Mouse (Mus musculus) forebrain, postnatal 0 days (tissue): ENCODE data around the gene Mrtfb. TPM values are rescaled to one million over a fixed set of nuclear protein-coding genes. Genes with fewer than 3 reads are reported as not detected.

Experiments
- ATAC-seq: fragments of 200-750 bp; cut with Nextera tagmentation; 2 replicates; pipeline ENCODE4 v1.8.0; 2017; ENCODE audit warnings: mild to moderate bottlenecking, moderate library complexity
- DNase-seq: peaks from one replicate; pipeline ENCODE4 v3.0.0-alpha.2; 2015
- H3K27ac ChIP-seq: fragments of 300-500 bp; sonication (generic); 2 replicates; pipeline ENCODE4 v1.5.1; 2014; ENCODE audit warnings: low read depth, mild to moderate bottlenecking, antibody characterized with exemption, low read length, moderate library complexity, mixed read lengths
- H3K27me3 ChIP-seq: fragments of 300-500 bp; sonication (generic); 2 replicates; pipeline ENCODE4 v1.6.1; 2014; ENCODE audit warnings: mild to moderate bottlenecking, low read length, mixed read lengths; ENCODE audit not compliant: insufficient read depth
- H3K36me3 ChIP-seq: fragments of 300-500 bp; sonication (generic); 2 replicates; pipeline ENCODE4 v1.6.1; 2014; ENCODE audit warnings: mild to moderate bottlenecking, moderate library complexity; ENCODE audit not compliant: insufficient read depth
- H3K4me1 ChIP-seq: fragments of 300-500 bp; sonication (generic); 2 replicates; pipeline ENCODE4 v1.6.1; 2014; ENCODE audit warnings: antibody characterized with exemption; ENCODE audit not compliant: insufficient read depth
- H3K4me2 ChIP-seq: fragments of 300-500 bp; sonication (generic); 2 replicates; pipeline ENCODE4 v1.6.1; 2014; ENCODE audit warnings: low read depth, mild to moderate bottlenecking, moderate library complexity
- H3K4me3 ChIP-seq: fragments of 300-500 bp; sonication (generic); 2 replicates; pipeline ENCODE4 v1.5.1; 2014; ENCODE audit warnings: low read depth, low read length, mixed read lengths
- H3K9ac ChIP-seq: fragments of 300-500 bp; sonication (generic); 2 replicates; pipeline ENCODE4 v1.6.1; 2014; ENCODE audit warnings: mild to moderate bottlenecking
- H3K9me3 ChIP-seq: fragments of 300-500 bp; sonication (generic); 2 replicates; pipeline ENCODE4 v1.6.1; 2016; ENCODE audit warnings: low read length
- CTCF ChIP-seq: sonication (generic); IDR thresholded peaks from 2 replicates; pipeline ENCODE4 v1.5.1; 2016; ENCODE audit warnings: antibody characterized with exemption, control low read depth, low read depth
- WGBS: fragments of 180-500 bp; shearing (Covaris S2); extraction: QIAGEN DNeasy Blood & Tissue Kit; methylation state at CpG from one replicate; pipeline ENCODE4 v1.1.7; 2014; 5-methylcytosine and 5-hydroxymethylcytosine counted together
- polyA plus RNA-seq: library from polyadenylated mRNA; unstranded; fragments of >200 nt; fragmentation: Nextera tagmentation; extraction: Ambion mirVana; gene quantifications from 2 replicates; pipeline ENCODE4 v1.2.1, GENCODE M21; 2015
- total RNA-seq: library from RNA; depleted of rRNA; stranded (reverse); fragments of >200 nt; gene quantifications from 2 replicates; pipeline ENCODE4 v1.2.3, GENCODE M21; 2014

Gene Mrtfb
- total and polyA plus RNA-seq, 2 experiments from 2014 or later, result 21.9 to 32.3 TPM

- WGBS, result 85% methylated on average over 3 of the region's 3 CpGs
- H3K4me3 ChIP-seq, result no peak overlapping the region
- no peak for TF ChIP-seq CTCF
- no peaks in the 10 kb centered on the region for H3K27me3 ChIP-seq
- ATAC-seq (no peak), DNase-seq (no peak)
- no peak overlapping the region for H3K4me2 ChIP-seq
- no peaks in the 10 kb centered on the region for H3K9me3 ChIP-seq
- no peaks in the 10 kb centered on the region for H3K4me1 ChIP-seq
- no peak overlapping the region for H3K27ac ChIP-seq
- H3K36me3 ChIP-seq, result no peaks in the 10 kb centered on the region
- H3K9ac ChIP-seq, result no peak overlapping the region
Measured at GRCm38 (mm10) chr16:13246855-13247254, 9.4 kb upstream of the Mrtfb start.

- Histone ChIP-seq H3K9ac (no peak overlapping the region), H3K27me3 (no peaks in the 10 kb centered on the region)
- no peak for TF ChIP-seq CTCF
Measured at GRCm38 (mm10) chr16:13250061-13250460, 6.2 kb upstream of the Mrtfb start.

GRCm38 (mm10) chr16:13256667-13257527, 616 bp downstream of the Mrtfb start:
- no peak for TF ChIP-seq CTCF
- peak overlapping the region; percentile 88 for H3K4me3 ChIP-seq
- no peaks in the 10 kb centered on the region for H3K36me3 ChIP-seq
- H3K4me1 ChIP-seq, result no peaks in the 10 kb centered on the region
- H3K27me3 ChIP-seq, result no peaks in the 10 kb centered on the region
- 6% methylated on average over 57 of the region's 64 CpGs for WGBS
- DNase-seq (peak; percentile 27), ATAC-seq (peak; percentile 67)
- H3K27ac ChIP-seq, result peak overlapping the region; percentile 80
- no peaks in the 10 kb centered on the region for H3K9me3 ChIP-seq
- peak overlapping the region; percentile 74 for H3K9ac ChIP-seq
- peak overlapping the region; percentile 66 for H3K4me2 ChIP-seq

More at GRCm38 (mm10) chr16:13250061-13250460, 6.2 kb upstream of the Mrtfb start:
- no peak for ATAC-seq
- H3K4me2 ChIP-seq, result no peak overlapping the region
- H3K9me3 ChIP-seq, result no peaks in the 10 kb centered on the region
- no peak overlapping the region for H3K4me3 ChIP-seq
- no peak overlapping the region for H3K27ac ChIP-seq
- 73% methylated on average over 5 of the region's 5 CpGs for WGBS
- no peaks in the 10 kb centered on the region for H3K4me1 ChIP-seq
- DNase-seq, result no peak
- H3K36me3 ChIP-seq, result no peaks in the 10 kb centered on the region

- Histone ChIP-seq H3K9me3 (no peaks in the 10 kb centered on the region), H3K27ac (no peak overlapping the region), H3K4me3 (peak overlapping the region; percentile 88), H3K27me3 (no peaks in the 10 kb centered on the region), H3K9ac (no peak overlapping the region), H3K4me1 (no peaks in the 10 kb centered on the region), H3K36me3 (no peaks in the 10 kb centered on the region), H3K4me2 (peak overlapping the region; percentile 66)
- no peak for TF ChIP-seq CTCF
- 30% methylated on average over 5 of the region's 5 CpGs for WGBS
- ATAC-seq (no peak), DNase-seq (no peak)
Measured at GRCm38 (mm10) chr16:13257528-13257835, 1.2 kb downstream of the Mrtfb start.

GRCm38 (mm10) chr16:13259026-13259425, 2.7 kb downstream of the Mrtfb start:
- no peak overlapping the region for H3K4me2 ChIP-seq
- H3K4me3 ChIP-seq, result no peak overlapping the region
- no peak overlapping the region for H3K27ac ChIP-seq
- H3K9me3 ChIP-seq, result no peaks in the 10 kb centered on the region
- DNase-seq (no peak), ATAC-seq (no peak)
- WGBS, result 93% methylated on average over 2 of the region's 2 CpGs
- TF ChIP-seq CTCF, result no peak
- H3K36me3 ChIP-seq, result no peaks in the 10 kb centered on the region
- no peaks in the 10 kb centered on the region for H3K27me3 ChIP-seq
- H3K4me1 ChIP-seq, result no peaks in the 10 kb centered on the region
- no peak overlapping the region for H3K9ac ChIP-seq

GRCm38 (mm10) chr16:13266312-13266711, 10.0 kb downstream of the Mrtfb start:
- Histone ChIP-seq H3K4me2 (no peak overlapping the region), H3K4me3 (no peak overlapping the region), H3K36me3 (peaks cover 6% of the 10 kb centered on the region; the same call in 1 of the 2 replicates), H3K4me1 (no peaks in the 10 kb centered on the region), H3K27ac (no peak overlapping the region), H3K27me3 (no peaks in the 10 kb centered on the region), H3K9me3 (no peaks in the 10 kb centered on the region), H3K9ac (no peak overlapping the region)
- DNase-seq (peak; percentile 14), ATAC-seq (peak; percentile 90)
- WGBS, result 10% methylated on average over 3 of the region's 3 CpGs
- no peak for TF ChIP-seq CTCF

- H3K9me3 ChIP-seq, result no peaks in the 10 kb centered on the region
- peak overlapping the region; percentile 40; the same call in 1 of the 2 replicates for H3K27ac ChIP-seq
- no peak overlapping the region for H3K4me3 ChIP-seq
- DNase-seq (no peak), ATAC-seq (no peak)
- H3K4me1 ChIP-seq, result no peaks in the 10 kb centered on the region
- no peak overlapping the region for H3K9ac ChIP-seq
- WGBS, result 80% methylated on average over 3 of the region's 3 CpGs
- no peak overlapping the region for H3K4me2 ChIP-seq
- H3K27me3 ChIP-seq, result no peaks in the 10 kb centered on the region
- no peak for TF ChIP-seq CTCF
- peaks cover 6% of the 10 kb centered on the region; the same call in 1 of the 2 replicates for H3K36me3 ChIP-seq
Measured at GRCm38 (mm10) chr16:13267350-13267904, 11.1 kb downstream of the Mrtfb start.
